Mouse (Mus musculus) retina, adult 2 months (tissue): ENCODE data around the gene Dnmt3a.
"Not testable (repeated sequence)": the region's sequence is repeated elsewhere in the genome, so short reads cannot be mapped to it uniquely, and the experiment has no call there.

Experiments
- DNase-seq: peaks from one replicate; pipeline ENCODE4 v3.0.0-alpha.2; 2012; ENCODE audit warnings: low read depth, low spot score

The Dnmt3a gene

DNA sequence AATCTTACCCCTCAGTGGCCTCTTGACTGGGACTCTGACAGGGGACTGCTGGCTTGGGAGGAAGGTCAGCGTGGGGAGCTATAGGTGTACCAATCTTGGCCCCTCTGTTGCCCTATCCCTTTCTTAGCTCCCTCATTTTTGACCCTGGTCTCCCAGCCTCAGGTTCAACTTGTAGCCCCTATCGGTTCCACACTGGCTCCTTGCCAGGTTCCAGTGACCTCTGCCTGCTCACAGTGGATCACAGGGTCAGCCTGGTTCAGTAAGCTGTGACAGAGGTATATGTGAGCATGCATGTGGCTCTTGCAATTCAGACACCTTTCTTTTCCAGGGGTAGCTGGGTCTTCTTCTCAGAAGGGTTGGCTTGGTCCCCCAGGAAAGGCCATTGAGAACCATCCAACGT, 110.0 kb downstream of the Dnmt3a start:
- DNase-seq: no peak

DNA sequence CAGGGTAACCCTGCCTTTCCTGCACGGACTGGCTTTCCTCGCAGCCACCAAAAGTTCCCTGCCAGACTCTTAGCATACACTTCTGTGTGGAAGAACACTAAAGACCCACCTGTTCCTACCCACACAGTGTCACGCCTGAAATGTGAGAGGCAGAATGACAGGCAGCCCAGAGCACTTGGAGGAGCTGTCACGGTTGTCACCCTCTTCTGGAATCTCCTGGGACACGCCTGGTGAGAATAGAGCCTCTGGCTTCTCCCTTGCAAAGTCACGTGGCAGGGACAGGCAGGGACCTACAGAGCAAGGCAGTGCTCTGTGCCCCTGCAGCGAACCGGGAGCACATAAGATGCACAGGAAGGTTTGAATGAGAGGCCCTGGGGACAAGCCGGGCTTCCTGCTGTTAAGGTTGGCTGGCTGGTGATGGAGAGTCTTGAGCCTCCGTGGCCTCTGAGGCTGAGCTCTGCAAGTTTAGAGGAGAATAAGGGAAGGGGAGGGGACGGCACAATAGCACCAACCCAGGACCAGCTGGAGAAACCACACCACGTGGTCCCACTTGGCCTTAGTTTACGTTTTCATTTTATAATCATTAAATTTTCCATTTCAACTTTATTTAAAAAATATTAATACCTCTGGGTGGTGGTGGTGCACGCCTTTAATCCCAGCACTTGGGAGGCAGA, 112.0 kb downstream of the Dnmt3a start:
- DNase-seq: no peak

DNA sequence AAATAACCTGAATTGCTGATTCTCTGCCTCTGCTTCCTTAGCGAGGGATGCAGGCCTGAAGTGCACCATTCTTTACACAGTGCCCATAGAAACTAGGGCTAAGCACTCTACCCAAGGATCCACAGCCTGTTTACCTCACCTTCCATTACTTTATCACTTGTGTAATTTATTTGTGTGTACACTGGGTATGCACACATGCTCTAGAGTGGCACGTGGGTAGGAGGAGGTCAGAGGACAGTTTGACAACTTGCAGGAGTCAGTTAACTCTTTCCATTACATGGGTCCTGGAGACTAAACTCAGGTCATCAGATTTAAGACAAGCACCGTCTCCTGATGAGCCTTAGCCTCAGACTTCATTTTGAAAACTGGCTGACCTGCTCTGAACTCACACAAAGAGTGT, 112.8 kb downstream of the Dnmt3a start:
- no peak for DNase-seq

DNA sequence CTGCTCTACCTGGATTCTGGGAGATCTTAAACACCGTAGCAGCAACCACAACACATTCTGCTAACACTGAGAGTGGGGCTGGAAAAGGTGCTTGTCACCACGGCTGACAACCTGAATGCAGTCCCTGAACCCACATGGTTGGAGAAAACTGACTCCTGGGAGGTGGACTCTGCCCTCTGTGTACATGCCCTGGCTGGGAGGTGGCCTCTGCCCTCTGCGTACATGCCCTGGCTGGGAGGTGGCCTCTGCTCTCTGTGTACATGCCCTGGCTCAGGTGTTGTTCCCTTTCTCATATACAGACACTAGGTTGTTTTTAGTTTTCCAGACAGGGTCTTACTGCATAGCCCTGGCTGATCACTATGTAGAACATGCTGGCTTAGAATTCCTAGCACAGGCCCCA, 113.6 kb downstream of the Dnmt3a start:
- DNase-seq: no peak

DNA sequence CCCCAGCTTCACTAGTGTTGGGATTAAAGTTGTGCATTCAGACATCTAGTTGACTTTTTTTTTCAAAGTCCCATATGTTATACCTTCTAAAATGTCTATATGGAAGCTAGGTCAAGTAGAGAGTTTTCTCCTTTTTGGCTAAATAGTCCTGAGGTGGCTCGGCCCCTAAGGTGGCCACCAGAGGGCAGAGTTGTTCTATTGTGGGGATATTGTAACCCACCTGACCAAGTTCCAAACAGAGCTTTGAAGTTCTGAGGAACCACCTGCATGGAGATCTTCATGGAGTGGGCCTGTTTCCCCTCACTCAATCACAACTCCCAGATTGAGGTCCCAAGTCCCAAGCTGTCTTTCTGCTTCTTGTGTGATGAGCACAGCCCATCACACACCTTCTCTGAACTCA, 120.3 kb downstream of the Dnmt3a start:
- peak; percentile 28 for DNase-seq

DNA sequence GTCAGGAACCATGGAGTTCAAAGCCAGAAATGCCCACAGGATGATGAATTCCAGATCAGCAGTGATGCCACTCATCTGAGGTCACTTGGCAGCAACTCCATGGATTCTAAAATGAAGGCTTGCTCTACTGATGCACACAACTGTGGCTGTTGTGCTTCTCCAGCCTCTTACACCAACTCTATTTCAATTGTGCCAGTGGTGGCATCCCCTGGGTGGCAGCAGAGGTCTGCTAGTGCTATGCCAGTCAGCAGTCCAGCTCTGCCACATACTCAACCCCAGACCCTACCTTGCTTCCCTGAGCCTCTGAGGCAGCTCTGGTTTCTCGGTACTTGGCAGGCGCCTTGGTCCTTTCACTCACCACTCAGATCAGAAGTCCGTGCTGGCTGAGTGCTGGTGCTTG, 123.0 kb downstream of the Dnmt3a start:
- DNase-seq: no peak

DNA sequence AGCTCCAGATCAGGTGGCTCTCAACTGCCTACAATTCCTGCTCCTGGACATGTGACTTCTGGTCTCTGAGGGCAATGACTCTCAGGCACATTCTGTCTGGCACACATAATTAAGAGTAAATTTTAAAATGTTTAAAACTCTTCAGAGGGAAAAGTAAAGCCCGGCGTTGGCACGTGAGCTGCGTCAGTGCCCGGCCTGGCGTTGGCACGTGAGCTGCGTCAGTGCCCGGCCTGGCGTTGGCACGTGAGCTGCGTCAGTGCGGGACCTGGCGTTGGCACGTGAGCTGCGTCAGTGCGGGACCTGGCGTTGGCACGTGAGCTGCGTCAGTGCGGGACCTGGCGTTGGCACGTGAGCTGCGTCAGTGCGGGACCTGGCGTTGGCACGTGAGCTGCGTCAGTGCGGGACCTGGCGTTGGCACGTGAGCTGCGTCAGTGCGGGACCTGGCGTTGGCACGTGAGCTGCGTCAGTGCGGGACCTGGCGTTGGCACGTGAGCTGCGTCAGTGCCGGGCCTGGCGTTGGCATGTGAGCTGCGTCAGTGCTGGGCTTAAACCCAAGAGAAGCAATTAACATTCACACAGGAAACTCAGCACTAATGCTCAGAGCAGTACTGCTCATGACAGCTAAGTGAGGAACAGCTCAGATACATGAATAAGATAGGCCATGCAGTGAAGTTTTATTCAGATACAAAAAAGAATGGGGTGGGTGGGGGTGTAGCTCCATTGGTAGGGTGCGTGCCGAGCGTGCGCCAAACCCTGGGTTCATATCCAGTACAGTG, 124.5 kb downstream of the Dnmt3a start:
- DNase-seq: not testable (repeated sequence)

DNA sequence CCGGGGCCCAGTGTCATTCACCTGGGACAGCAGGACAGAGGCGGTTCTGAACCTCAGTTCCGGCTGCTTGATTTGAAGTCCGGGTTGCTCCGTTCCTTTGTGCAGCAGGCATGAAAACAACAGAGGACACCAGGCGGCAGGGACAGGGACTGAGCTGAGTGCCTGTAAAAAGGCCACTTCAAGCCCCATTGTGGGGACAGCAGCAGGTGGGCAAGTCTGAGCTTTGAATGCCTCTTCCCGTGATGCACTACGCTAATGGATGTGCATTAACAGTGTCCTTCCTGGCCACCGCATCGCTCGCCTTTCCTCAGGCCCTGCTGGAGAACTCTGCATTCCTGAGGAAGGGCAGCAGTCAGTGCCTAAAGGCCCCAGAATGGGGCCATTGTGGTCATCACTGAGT, 136.2 kb downstream of the Dnmt3a start:
- no peak for DNase-seq

DNA sequence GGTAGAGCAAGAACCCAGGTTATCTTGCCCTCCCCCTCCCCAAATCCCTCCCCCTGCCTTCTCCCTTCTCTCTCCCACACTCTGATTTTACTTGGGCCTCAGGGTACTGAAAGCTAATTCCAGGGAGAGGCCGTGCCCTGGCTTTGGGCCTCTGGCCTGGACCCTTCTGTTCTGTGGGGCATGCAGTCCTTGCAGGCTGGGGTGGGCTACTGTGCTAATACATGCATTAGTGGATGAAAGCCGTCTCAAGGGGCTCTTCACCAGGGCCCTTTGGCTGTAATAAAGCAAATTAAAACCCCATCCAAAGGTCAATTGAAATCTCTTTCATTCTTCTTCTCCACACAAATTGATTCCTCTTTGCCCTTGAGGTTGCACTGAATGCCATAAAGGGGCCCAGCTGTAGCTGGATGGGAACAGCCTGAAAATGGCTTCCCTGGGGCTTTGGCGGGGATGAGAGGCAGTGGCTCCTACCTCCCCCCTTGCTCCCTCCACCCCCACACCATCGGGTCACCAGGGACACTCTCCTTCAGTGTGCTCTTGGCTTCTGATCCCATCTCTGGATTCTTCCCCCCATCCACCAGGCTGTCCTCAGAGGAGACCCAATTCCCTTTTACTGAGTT, 138.8 kb downstream of the Dnmt3a start:
- no peak for DNase-seq

DNA sequence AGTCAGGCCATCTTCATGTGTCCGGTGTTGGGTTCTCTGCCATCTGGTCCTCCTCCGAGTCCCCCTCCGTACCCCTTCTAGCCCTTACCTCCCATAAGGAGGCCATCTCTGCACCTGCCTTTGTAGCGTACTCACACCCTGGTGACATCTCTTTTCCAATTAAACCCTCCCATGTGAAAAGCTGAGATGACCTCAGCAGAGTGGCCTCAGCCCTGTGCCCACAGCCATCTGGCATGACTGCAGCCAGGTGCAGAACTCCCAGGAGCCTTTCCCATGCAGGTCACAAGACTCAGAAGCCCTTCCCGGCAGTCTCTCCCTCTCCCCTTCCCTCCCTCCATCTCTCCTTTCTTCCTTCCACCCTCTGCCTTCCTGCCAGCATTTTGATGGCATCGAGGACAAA, 141.7 kb downstream of the Dnmt3a start:
- no peak for DNase-seq

DNA sequence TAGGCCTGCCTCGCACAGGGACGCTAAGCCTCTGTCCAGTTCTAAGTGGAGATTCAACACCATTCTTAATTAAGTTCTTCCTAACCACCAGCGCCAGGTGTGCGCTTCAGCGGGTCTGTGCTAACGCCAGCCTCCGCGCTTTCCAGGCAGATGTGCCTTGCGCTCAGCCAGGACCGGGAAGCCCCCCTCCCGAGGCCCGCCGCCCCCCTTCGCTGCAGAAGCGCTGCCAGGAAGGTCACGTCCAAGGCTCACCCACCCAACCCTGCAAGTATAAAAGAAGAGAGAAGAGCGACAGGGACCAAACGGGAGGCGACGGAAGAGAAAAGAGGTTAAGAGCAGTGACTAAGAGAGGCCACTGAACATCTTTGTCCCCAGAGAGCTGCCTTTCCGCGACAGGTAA, 148.8 kb downstream of the Dnmt3a start, which contains the start of gene Pomc:
TSS of gene Pomc (plus strand) at position 301 of the 400 bp plus-strand sequence.
- no peak for DNase-seq

DNA sequence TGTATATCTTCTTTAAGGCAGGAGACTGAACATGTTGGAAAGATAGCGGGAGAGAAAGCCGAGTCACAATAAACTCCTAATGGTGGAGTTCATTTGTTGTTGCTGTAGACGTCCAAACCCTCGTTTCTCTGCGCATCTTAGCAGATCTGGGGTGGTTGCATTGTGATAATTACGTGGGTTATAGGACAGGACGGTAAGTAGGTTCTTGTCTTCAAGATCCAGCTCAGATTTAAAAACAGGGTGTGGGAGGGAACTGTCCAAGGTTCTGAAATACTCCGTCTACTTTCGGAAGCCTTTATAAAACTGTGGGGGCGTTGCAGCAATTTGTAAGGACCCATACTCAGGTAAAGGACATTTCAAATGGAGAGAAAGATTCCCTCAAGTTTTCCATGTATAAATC, 149.6 kb downstream of the Dnmt3a start:
- no peak for DNase-seq

DNA sequence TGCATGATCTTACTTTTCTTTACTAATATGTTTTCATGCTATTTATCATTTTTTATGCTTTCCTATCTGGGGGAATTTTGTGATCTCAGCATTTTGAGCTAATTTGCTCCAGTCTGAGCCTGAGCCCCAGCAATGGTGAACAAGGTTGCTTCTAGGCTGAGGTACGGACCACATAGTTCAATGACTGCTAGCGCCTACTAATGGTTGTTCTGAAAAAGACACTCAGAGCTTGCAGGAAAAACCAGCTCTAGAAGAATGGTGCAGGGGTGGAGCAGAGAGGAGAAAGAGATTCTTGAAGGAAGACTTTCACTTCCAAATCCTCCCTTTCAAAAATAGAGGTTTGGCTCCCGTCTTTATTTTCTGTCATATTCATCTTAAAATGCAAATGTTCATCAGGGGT, 150.5 kb downstream of the Dnmt3a start:
- DNase-seq: peak; percentile 8

DNA sequence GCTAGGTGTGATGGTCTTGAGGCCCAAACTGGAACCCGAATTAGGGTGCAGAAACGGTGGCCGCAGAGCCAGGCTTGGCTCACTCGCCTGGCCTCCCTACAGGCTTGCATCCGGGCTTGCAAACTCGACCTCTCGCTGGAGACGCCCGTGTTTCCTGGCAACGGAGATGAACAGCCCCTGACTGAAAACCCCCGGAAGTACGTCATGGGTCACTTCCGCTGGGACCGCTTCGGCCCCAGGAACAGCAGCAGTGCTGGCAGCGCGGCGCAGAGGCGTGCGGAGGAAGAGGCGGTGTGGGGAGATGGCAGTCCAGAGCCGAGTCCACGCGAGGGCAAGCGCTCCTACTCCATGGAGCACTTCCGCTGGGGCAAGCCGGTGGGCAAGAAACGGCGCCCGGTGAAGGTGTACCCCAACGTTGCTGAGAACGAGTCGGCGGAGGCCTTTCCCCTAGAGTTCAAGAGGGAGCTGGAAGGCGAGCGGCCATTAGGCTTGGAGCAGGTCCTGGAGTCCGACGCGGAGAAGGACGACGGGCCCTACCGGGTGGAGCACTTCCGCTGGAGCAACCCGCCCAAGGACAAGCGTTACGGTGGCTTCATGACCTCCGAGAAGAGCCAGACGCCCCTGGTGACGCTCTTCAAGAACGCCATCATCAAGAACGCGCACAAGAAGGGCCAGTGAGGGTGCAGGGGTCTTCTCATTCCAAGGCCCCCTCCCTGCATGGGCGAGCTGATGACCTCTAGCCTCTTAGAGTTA, 154.2 kb downstream of the Dnmt3a start:
- DNase-seq: peak; percentile 87

DNA sequence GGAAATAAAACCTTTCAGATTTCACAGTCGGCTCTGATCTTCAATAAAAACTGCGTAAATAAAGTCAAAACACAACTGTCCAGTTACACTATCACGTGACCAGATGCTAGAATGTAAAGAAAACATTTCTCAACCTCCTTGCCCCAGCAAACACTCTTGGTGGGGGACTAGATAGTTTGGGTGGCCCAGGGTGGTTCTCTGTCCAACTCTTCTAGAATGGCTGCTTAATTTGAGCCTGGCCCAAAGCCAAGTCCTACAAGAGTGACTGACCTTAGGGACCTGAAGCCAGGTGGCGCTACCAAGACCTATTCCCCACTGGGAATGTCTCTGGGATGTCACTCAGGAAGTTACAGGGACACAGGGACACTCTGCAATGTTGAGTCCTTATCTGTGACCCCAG, 154.7 kb downstream of the Dnmt3a start:
- no peak for DNase-seq
